Mouse (Mus musculus) cortical plate, adult 2 months (tissue): ENCODE results near the gene Tex52. TPM values are rescaled to one million over a fixed set of nuclear protein-coding genes. Genes with fewer than 3 reads are reported as not detected.
A peak's percentile ranks its signal among the peaks of the same experiment; 100 is the strongest.

Experiments
- H3K27ac ChIP-seq: fragments of 200-500 bp; 2 replicates; pipeline ENCODE4 v1.5.1; 2012; ENCODE audit warnings: low read length, control low read depth, inconsistent platforms; ENCODE audit not compliant: insufficient read depth
- H3K4me1 ChIP-seq: fragments of 200-500 bp; 2 replicates; pipeline ENCODE4 v1.6.1; 2011; ENCODE audit warnings: low read length; ENCODE audit not compliant: control insufficient read depth, insufficient read depth
- H3K4me3 ChIP-seq: fragments of 200-500 bp; 2 replicates; pipeline ENCODE4 v1.5.1; 2011; ENCODE audit warnings: mild to moderate bottlenecking, low read length, control low read depth; ENCODE audit not compliant: insufficient read depth
- CTCF ChIP-seq: fragments of 200-500 bp; IDR thresholded peaks from 2 replicates; pipeline ENCODE4 v1.5.1; 2011; ENCODE audit warnings: mild to moderate bottlenecking, control low read depth, low read length; ENCODE audit not compliant: insufficient read depth; ENCODE audit errors: extremely low read depth
- POLR2A ChIP-seq: fragments of 200-500 bp; IDR thresholded peaks from 2 replicates; pipeline ENCODE4 v1.6.1; 2011; ENCODE audit warnings: mild to moderate bottlenecking, low read length, control low read depth; ENCODE audit not compliant: insufficient read depth; ENCODE audit errors: extremely low read depth
- polyA plus RNA-seq: library from polyadenylated mRNA; depleted of rRNA; stranded (reverse); fragments of >200 nt; gene quantifications from 2 replicates; pipeline ENCODE4 v1.2.3, GENCODE M21; 2012; rRNA removed

The Tex52 gene
- polyA plus RNA-seq: 2.8 and 4.3 TPM in 2 replicates

DNA sequence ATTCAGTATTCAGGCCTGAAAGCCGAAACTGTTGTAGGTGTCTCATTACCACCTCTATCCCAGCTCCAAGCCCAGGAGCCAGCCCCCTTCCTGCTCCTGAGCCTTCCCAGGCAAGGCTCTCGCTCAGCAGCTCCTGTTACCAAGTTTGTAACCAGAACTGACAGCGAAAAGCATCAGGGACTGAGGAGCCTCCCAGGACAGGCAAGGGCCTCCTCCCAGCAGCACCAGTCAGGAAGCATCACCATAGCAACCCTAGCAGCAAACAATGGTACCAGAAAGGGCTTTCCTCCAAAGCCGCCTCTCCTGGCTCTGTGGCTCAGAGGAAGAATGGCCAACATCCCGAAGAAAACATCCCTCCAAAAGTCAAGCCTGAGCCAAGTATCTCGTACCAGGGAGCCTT is at the start of gene Tex52, which contains the start of gene Gm44596:
Tex52 (plus strand) TSS at position 265 of the 400 bp plus-strand sequence.
Gm44596 (plus strand) TSS at position 312 of the 400 bp plus-strand sequence.
- Histone ChIP-seq H3K4me1 (peaks cover 3% of the 10 kb centered on the region; the same call in 1 of the 2 replicates), H3K27ac (0 out of 2 replicates have a peak within 1 kb of the TSS, but pooled peaks have one; percentile 17), H3K4me3 (no peak within 1 kb of the TSS)
- TF ChIP-seq POLR2A: no peak
- TF ChIP-seq CTCF: no peak

DNA sequence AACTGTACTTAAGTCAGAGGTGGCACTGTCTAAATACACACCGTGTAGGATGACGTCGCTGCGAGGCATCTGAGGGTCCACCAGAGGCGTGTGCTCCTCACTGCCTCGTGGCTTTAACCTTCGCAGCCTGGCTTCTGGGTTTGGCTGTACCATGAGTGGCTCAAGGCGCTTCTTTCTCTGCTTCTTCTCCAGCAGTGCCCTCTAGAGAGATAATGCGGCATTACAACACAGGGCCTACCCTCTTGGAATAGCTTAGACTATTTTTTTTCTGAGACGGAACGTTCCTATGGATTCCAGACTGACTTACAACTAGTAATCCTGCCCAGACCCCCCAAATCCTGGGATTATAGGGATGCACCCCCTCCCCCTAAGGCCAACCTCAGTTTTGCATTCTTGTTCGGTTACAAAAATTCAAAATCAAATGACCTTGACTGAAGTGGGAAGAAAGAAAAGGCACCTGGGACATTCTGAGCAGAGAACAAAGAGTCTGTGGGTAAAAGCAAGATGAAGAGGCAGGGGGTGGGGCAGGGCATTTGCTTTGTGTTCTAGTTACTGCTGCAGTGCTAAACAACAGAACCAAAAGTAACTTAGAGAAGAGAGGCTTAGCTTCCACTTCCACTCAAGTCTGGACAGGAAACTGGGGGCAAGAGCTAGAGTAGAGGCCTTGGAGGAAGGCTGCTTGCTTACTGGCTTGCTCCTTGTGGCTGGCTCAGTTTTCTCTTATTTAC is 40.7 kb upstream of the Tex52 start:
- TF ChIP-seq CTCF (peak; percentile 63), POLR2A (no peak)
- H3K4me3 ChIP-seq: no peak overlapping the region
- peaks cover 2% of the 10 kb centered on the region; the same call in 1 of the 2 replicates for H3K4me1 ChIP-seq
- no peak overlapping the region for H3K27ac ChIP-seq

DNA sequence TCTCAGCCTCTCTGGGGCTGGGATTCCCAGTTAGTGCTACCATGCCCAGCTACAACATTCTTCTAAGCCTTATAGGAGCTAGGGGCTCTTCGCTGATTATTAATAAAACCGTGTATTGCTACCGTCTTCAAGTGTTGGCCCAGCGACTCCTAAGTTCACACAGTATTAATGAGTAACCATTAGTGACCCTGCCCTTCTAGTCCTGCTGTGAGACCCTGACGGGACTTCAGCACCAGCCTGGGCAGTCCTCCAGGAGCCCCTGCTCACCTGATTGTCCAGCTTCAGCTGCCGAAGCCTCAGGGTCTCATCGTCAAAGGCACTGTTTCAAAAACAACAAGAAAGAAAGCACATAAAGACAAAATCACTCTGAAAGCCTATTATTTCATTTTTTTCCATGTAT is 37.8 kb upstream of the Tex52 start:
- Histone ChIP-seq H3K27ac (no peak overlapping the region), H3K4me3 (no peak overlapping the region), H3K4me1 (peaks cover 4% of the 10 kb centered on the region)
- TF ChIP-seq CTCF (no peak), POLR2A (no peak)

DNA sequence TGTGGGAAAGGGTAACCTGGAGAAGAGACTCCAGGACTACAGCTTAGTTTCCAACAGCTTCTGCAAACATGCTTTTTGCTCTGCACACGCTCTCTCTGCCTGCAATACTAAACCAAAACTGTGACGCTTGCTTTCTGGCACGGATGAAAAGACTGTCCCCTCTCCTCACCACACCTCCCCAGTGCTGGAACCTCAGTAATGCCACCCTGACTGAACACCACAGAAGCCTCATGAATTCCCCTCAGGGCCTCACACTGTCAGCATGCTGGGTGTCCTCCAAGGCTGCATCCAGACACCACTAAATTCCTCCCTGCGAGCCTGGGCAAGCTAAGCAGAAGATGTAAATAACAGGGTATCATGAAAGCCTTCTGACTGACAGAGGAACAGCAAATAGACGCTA is 36.4 kb upstream of the Tex52 start:
- Histone ChIP-seq H3K4me3 (no peak overlapping the region), H3K27ac (no peak overlapping the region), H3K4me1 (peaks cover 4% of the 10 kb centered on the region)
- TF ChIP-seq CTCF: no peak
- TF ChIP-seq POLR2A: no peak

DNA sequence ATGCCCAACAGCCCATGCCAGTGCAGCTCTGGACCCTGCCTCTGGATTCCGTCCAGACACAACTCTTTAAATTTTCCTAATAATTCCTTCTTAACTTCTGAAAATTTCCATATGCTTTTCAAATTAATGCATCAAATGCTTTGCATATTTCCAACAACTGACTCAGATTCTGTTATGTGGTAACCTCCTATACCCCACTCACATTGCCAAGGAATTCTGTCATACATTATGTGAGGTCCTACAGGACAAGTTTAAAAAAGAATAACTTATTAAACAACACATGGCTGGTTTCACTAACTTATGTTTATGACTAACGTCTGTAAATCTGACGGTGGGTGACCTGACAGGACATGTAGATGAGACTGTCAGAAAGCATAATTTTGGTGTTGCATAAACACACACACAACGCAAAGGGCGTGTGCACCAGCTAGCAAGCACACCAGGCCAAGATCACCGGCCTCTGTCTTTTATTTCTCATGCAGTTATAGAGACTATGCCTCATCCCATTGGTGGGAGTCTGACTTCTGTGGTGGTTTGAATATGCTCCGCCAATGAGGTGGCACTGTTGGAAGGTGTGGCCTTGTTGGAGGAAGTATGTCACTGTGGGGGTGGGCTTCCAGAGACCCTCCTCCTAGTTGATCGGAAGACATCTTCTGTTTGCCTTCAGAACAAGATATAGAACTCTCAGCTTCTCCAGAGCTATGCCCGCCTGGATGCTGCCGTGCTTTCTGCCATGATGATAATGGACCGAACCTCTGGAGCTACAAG is 33.1 kb upstream of the Tex52 start:
- no peak overlapping the region for H3K27ac ChIP-seq
- TF ChIP-seq POLR2A (no peak), CTCF (no peak)
- H3K4me3 ChIP-seq: no peak overlapping the region
- H3K4me1 ChIP-seq: peaks cover 6% of the 10 kb centered on the region

DNA sequence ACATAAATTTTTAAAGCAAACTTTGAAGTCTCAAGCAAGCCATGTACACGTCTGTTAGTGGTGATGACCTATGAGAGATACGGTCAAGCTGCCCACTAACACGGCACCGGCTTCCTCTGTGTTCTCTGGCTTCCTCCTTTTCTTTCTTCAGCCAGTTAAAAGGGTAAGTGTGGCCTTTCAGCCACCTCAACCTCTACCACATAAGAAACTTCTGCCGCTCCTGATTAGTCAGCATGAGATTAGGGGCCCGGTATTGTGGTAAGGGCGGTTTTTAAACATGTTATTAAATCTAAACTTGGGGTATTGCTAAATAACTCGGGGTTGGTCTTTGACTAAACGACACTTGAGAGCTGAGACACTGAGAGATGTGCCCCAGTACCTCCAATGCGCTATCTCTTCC is 29.6 kb upstream of the Tex52 start:
- Histone ChIP-seq H3K4me1 (peaks cover 8% of the 10 kb centered on the region), H3K4me3 (no peak overlapping the region), H3K27ac (no peak overlapping the region)
- TF ChIP-seq CTCF (no peak), POLR2A (no peak)

DNA sequence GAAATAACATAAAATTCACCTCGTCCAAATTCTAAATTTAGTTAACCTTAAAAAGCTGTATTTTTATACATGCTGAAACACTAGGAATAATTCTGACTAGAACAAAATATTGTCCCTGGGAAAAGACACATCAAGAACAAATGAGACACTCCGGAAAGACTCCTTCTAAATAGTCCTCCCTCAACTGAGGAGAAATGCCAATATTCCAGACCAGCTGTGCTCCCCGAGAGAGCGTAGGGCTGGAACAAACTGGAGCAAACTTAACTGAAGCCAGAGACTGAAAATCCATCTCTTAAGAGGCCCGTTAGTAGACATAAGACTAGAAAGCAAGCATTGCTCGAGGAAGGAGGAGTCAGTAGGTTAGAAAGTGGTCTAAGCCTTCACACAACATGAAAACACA is 28.5 kb upstream of the Tex52 start:
- Histone ChIP-seq H3K4me1 (peaks cover 8% of the 10 kb centered on the region), H3K4me3 (no peak overlapping the region), H3K27ac (peak overlapping the region; percentile 38; the same call in 1 of the 2 replicates)
- TF ChIP-seq POLR2A (no peak), CTCF (no peak)

DNA sequence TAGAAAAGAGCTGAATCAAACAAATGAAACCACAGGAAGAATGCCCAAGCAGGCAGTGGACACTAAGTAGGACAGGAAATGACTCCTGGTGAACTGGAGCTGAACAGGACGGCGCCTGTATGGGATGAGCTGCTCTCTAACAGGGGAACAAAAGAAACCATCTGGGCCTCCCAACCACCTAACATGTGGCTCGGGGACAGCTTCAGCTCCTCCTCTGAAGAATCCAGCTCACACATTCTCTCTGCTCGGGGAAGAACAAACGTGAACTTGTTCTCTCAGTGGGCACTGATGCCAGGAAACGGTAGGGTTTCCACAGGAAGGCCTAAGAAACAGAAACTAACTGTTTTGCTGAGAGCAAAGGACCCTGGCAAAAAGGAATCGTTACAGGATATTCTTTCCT is 25.5 kb upstream of the Tex52 start:
- H3K4me1 ChIP-seq: peaks cover 8% of the 10 kb centered on the region
- TF ChIP-seq POLR2A (no peak), CTCF (no peak)
- H3K27ac ChIP-seq: no peak overlapping the region
- H3K4me3 ChIP-seq: no peak overlapping the region

DNA sequence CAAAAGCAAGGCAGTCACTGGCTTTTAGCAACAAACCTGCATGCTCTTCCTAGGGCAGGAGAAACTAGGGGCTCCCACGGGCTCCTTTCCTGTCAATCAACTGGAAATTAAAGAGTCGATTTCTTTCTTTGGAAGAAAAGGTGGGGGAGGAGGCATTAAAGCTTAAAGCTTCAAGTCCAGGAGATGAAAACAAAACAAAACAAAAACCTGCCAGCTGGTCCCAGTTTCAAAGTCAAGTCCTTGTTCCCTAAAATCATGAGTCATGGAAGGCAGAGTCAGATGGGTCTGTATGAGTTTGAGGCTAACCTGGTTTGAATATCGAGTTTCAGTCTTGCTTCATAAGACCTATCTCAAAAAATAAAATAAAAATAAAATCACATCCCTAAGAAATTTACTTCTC is 21.1 kb upstream of the Tex52 start:
- H3K27ac ChIP-seq: no peak overlapping the region
- peak overlapping the region; percentile 76; the same call in 1 of the 2 replicates for H3K4me3 ChIP-seq
- no peak for TF ChIP-seq POLR2A
- no peak for TF ChIP-seq CTCF
- peaks cover 2% of the 10 kb centered on the region; the same call in 1 of the 2 replicates for H3K4me1 ChIP-seq

DNA sequence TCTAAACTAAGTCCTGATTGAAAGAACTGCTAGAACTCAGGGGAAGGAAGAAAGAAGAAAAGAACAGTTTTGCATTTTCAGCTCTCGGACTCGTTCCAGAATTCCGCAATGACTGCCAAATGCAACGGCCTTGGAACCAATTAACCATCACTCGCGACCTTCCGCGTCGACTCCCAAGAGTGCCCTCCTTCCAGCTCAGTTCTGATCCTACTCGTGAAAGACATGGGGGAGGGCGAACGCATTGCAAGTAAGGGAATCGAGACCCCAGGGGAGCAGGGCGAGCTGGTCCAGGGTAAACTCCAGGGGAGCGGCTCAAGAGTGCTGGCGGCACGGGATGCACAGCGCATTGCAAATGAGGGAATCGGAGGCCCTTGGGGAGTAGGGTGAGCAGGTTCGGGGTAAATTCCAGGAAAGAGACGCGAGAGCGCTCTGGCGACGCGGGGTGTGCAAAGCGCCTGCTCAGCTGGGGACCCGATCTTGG is 20.0 kb upstream of the Tex52 start:
- no peak overlapping the region for H3K27ac ChIP-seq
- peak overlapping the region; percentile 76 for H3K4me3 ChIP-seq
- no peak for TF ChIP-seq POLR2A
- no peak for TF ChIP-seq CTCF
- H3K4me1 ChIP-seq: 0 out of 2 replicates have a peak, but pooled peaks cover 2% of the 10 kb centered on the region
